Mouse (Mus musculus) ES-E14 (cell line): ENCODE measurements around the gene Rnd1.

Source experiments
- CHD2 ChIP-seq: IDR thresholded peaks from 2 replicates; pipeline ENCODE4 v1.6.1; 2014; ENCODE audit warnings: mild to moderate bottlenecking, low read depth, low read length, inconsistent platforms
- HCFC1 ChIP-seq: IDR thresholded peaks from 2 replicates; pipeline ENCODE4 v1.6.1; 2012; ENCODE audit warnings: low read length, inconsistent platforms, borderline replicate concordance; ENCODE audit not compliant: insufficient read depth
- MAFK ChIP-seq: IDR thresholded peaks from 2 replicates; pipeline ENCODE4 v1.6.1; 2014; ENCODE audit warnings: mild to moderate bottlenecking, low read depth, low read length, inconsistent platforms; ENCODE audit not compliant: insufficient read depth
- ZC3H11A ChIP-seq: IDR thresholded peaks from 2 replicates; pipeline ENCODE4 v1.6.1; 2012; ENCODE audit warnings: low read depth, mild to moderate bottlenecking, inconsistent platforms, low read length, borderline replicate concordance
- ZNF384 ChIP-seq: IDR thresholded peaks from 2 replicates; pipeline ENCODE4 v1.6.1; 2012; ENCODE audit warnings: low read depth, low read length, inconsistent platforms

DNA sequence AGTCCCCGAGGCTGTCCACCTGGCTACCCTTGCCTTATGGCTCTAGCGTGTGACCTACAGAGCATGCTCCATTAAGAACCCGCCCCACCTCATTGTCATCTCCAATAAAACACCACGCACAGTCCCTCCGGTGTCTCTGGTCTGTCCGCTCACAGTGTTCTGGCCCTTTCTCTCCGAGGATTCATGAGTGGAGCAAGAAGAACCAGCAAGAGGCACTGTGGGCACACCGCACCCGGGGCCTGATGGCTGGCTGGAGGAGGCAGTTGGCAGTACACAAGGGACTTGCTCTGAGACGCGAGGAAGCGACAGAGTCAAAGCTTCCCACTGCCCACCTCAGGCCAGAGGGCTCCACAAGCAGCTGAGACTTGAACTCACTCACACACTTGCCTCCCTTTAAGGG is 32.9 kb downstream of the Rnd1 start:
- TF ChIP-seq HCFC1 (no peak), ZNF384 (no peak), ZC3H11A (no peak), CHD2 (no peak), MAFK (no peak)
